Mouse (Mus musculus): ENCODE results near the gene Fmn2. TPM values are rescaled to one million over a fixed set of nuclear protein-coding genes. Genes with fewer than 3 reads are reported as not detected.

Gene Fmn2
- polyA plus RNA-seq, 1 experiment from 2014 or later: 0.26 TPM

DNA sequence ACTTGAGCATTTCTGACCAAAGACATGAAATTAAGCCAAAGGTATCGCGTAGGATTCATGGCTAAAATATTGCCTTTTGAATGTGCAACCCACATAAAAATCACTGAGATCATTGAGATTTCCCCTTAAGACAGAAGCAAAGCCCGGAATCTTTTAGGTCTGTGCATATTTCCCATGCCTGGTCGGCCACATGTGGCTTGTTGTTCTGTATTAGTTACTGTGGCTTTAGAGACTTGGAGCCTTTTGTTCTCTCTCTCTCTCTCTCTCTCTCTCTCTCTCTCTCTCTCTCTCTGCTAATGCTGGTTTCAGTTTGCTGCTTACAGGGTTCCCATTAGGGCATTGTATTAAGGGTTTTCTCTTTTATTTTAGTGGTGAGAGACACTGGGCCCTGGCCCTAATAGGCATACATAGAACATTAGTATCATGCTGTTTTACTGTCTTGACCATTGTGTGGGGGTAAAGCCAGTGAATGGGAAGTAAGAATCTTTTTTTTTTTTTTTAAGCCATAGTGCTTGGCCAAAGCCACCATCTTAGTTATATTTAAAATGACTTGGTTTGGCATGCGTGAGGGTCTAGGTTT lies 141.9 kb downstream of the Fmn2 start:
- H3K4me2 ChIP-seq (replicated peaks; ENCODE audit: low read depth, low read length): no peak overlapping the region
- TF ChIP-seq CTCF (IDR thresholded peaks at IDR 0.05): no peak
- TF ChIP-seq EP300 (IDR thresholded peaks at IDR 0.05): no peak
- 89% methylated on average over 5 of the region's 5 CpGs for WGBS
- H3K4me3 ChIP-seq (ENCODE audit: low read depth, low read length): no peak overlapping the region
- no peak overlapping the region for H3K27ac ChIP-seq (ENCODE audit: low read length)
- H3K27me3 ChIP-seq (replicated peaks; ENCODE audit: insufficient read depth, low read length): no peaks in the 10 kb centered on the region
- H3K36me3 ChIP-seq (ENCODE audit: insufficient read depth, low read length): no peaks in the 10 kb centered on the region
- no peak overlapping the region for H3K9ac ChIP-seq (replicated peaks; ENCODE audit: low read depth)
- ATAC-seq (no peak), DNase-seq (ENCODE audit: low spot score) (no peak)
- H3K4me1 ChIP-seq (ENCODE audit: insufficient read depth, low read depth, low read length): no peaks in the 10 kb centered on the region
- H3K9me3 ChIP-seq (ENCODE audit: low read length): no peaks in the 10 kb centered on the region

GRCm38 (mm10) chr1:174649421-174649826 lies 147.8 kb downstream of the Fmn2 start:
- no peaks in the 10 kb centered on the region for H3K27me3 ChIP-seq (replicated peaks; ENCODE audit: insufficient read depth, low read length)
- no peak overlapping the region for H3K4me2 ChIP-seq (replicated peaks; ENCODE audit: low read depth, low read length)
- no peaks in the 10 kb centered on the region for H3K36me3 ChIP-seq (ENCODE audit: insufficient read depth, low read length)
- no peak overlapping the region for H3K9ac ChIP-seq (replicated peaks; ENCODE audit: low read depth)
- H3K4me1 ChIP-seq (ENCODE audit: insufficient read depth, low read depth, low read length): peaks cover 3% of the 10 kb centered on the region; the same call in 1 of the 2 replicates
- ATAC-seq (no peak), DNase-seq (ENCODE audit: low spot score) (no peak)
- 87% methylated on average over 11 of the region's 11 CpGs for WGBS
- H3K9me3 ChIP-seq (ENCODE audit: low read length): no peaks in the 10 kb centered on the region
- H3K27ac ChIP-seq (ENCODE audit: low read length): no peak overlapping the region
- no peak for TF ChIP-seq EP300 (IDR thresholded peaks at IDR 0.05)
- no peak for TF ChIP-seq CTCF (IDR thresholded peaks at IDR 0.05)
- H3K4me3 ChIP-seq (ENCODE audit: low read depth, low read length): no peak overlapping the region

GRCm38 (mm10) chr1:174654565-174654964 lies 152.9 kb downstream of the Fmn2 start:
- no peaks in the 10 kb centered on the region for H3K27me3 ChIP-seq (replicated peaks; ENCODE audit: insufficient read depth, low read length)
- 9% methylated on average over 5 of the region's 5 CpGs for WGBS
- peak; percentile 70 for DNase-seq (ENCODE audit: low spot score)
- no peaks in the 10 kb centered on the region for H3K36me3 ChIP-seq (ENCODE audit: insufficient read depth, low read length)
- H3K9me3 ChIP-seq (ENCODE audit: low read length): no peaks in the 10 kb centered on the region
- H3K4me2 ChIP-seq (replicated peaks; ENCODE audit: low read depth, low read length): no peak overlapping the region
- TF ChIP-seq EP300 (IDR thresholded peaks at IDR 0.05) (peak; percentile 69), CTCF (IDR thresholded peaks at IDR 0.05) (no peak)
- H3K27ac ChIP-seq (ENCODE audit: low read length): 0 out of 2 replicates have a peak overlapping the region, but pooled peaks have one; percentile 16
- no peak overlapping the region for H3K9ac ChIP-seq (replicated peaks; ENCODE audit: low read depth)
- ATAC-seq: peak; percentile 88
- H3K4me1 ChIP-seq (ENCODE audit: insufficient read depth, low read depth, low read length): peaks cover 3% of the 10 kb centered on the region; the same call in 1 of the 2 replicates
- H3K4me3 ChIP-seq (ENCODE audit: low read depth, low read length): no peak overlapping the region

DNA sequence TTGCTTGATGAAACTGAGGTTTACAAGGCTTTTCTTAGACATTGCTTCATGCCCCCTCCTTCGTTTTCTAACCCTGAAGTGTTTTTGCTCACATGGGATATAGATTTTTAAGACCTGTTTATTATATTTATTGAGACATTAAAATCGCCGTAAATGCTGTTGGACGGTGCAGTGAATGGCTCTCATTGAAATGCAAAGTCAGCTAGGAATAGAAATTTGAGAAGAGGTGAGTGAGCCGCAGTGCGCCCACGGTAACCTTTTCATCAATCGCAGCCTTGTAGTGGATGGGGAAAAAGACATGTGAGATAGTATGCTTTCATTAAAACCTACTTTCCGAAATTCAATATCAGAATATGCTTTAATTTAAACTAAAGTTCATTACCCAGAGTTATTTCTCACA lies 153.7 kb downstream of the Fmn2 start:
- H3K36me3 ChIP-seq (ENCODE audit: insufficient read depth, low read length): no peaks in the 10 kb centered on the region
- no peak for DNase-seq (ENCODE audit: low spot score)
- H3K27ac ChIP-seq (ENCODE audit: low read length): no peak overlapping the region
- TF ChIP-seq EP300 (IDR thresholded peaks at IDR 0.05) (no peak), CTCF (IDR thresholded peaks at IDR 0.05) (no peak)
- ATAC-seq: no peak
- H3K27me3 ChIP-seq (replicated peaks; ENCODE audit: insufficient read depth, low read length): no peaks in the 10 kb centered on the region
- no peak overlapping the region for H3K4me3 ChIP-seq (ENCODE audit: low read depth, low read length)
- no peak overlapping the region for H3K9ac ChIP-seq (replicated peaks; ENCODE audit: low read depth)
- WGBS: 78% methylated on average over 9 of the region's 9 CpGs
- H3K9me3 ChIP-seq (ENCODE audit: low read length): no peaks in the 10 kb centered on the region
- peaks cover 3% of the 10 kb centered on the region; the same call in 1 of the 2 replicates for H3K4me1 ChIP-seq (ENCODE audit: insufficient read depth, low read depth, low read length)
- no peak overlapping the region for H3K4me2 ChIP-seq (replicated peaks; ENCODE audit: low read depth, low read length)

DNA sequence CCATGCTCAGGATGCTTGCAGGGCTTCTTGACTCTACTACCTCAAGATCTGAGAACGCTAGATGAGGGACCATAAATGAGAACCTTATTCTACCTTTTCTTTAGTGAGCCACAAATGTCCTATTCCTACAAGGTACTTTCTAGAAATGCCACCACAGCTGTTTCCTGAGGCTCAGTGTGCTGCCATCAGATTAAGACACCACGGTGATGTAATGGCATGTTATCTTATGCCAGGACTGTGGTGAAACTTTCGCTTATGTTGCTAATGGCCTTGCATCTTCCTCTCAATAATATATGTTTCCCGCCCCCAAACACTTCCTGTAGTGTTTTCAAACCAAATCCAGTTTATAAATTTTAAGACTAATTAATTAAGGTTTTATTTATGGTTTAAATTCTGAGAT lies 154.9 kb downstream of the Fmn2 start:
- Histone ChIP-seq H3K36me3 (ENCODE audit: insufficient read depth, low read length) (no peaks in the 10 kb centered on the region), H3K4me3 (ENCODE audit: low read depth, low read length) (no peak overlapping the region), H3K4me1 (ENCODE audit: insufficient read depth, low read depth, low read length) (peaks cover 3% of the 10 kb centered on the region; the same call in 1 of the 2 replicates), H3K27me3 (replicated peaks; ENCODE audit: insufficient read depth, low read length) (no peaks in the 10 kb centered on the region), H3K9ac (replicated peaks; ENCODE audit: low read depth) (no peak overlapping the region), H3K4me2 (replicated peaks; ENCODE audit: low read depth, low read length) (no peak overlapping the region), H3K9me3 (ENCODE audit: low read length) (no peaks in the 10 kb centered on the region), H3K27ac (ENCODE audit: low read length) (no peak overlapping the region)
- DNase-seq (ENCODE audit: low spot score) (no peak), ATAC-seq (no peak)
- WGBS: 85% methylated on average over 4 of the region's 4 CpGs
- TF ChIP-seq EP300 (IDR thresholded peaks at IDR 0.05): no peak
- no peak for TF ChIP-seq CTCF (IDR thresholded peaks at IDR 0.05)

GRCm38 (mm10) chr1:174659459-174660223 lies 158.0 kb downstream of the Fmn2 start:
- Histone ChIP-seq H3K36me3 (ENCODE audit: insufficient read depth, low read length) (no peaks in the 10 kb centered on the region), H3K9ac (replicated peaks; ENCODE audit: low read depth) (no peak overlapping the region), H3K27ac (ENCODE audit: low read length) (peak overlapping the region; percentile 48), H3K4me1 (ENCODE audit: insufficient read depth, low read depth, low read length) (no peaks in the 10 kb centered on the region; the same call in 1 of the 2 replicates), H3K9me3 (ENCODE audit: low read length) (no peaks in the 10 kb centered on the region), H3K4me2 (replicated peaks; ENCODE audit: low read depth, low read length) (no peak overlapping the region), H3K4me3 (ENCODE audit: low read depth, low read length) (no peak overlapping the region), H3K27me3 (replicated peaks; ENCODE audit: insufficient read depth, low read length) (no peaks in the 10 kb centered on the region)
- WGBS: 21% methylated on average over 12 of the region's 12 CpGs
- TF ChIP-seq CTCF (IDR thresholded peaks at IDR 0.05): no peak
- TF ChIP-seq EP300 (IDR thresholded peaks at IDR 0.05): peak; percentile 91
- ATAC-seq: peak; percentile 85
- peak; percentile 52 for DNase-seq (ENCODE audit: low spot score)
